Mouse (Mus musculus): ENCODE data around the gene Btd. TPM values are rescaled to one million over a fixed set of nuclear protein-coding genes. Genes with fewer than 3 reads are reported as not detected.
A peak's percentile ranks its signal among the peaks of the same experiment; 100 is the strongest.

Btd gene
- total RNA-seq, 2 experiments from 2014 or later: 9.3 to 12.3 TPM

DNA sequence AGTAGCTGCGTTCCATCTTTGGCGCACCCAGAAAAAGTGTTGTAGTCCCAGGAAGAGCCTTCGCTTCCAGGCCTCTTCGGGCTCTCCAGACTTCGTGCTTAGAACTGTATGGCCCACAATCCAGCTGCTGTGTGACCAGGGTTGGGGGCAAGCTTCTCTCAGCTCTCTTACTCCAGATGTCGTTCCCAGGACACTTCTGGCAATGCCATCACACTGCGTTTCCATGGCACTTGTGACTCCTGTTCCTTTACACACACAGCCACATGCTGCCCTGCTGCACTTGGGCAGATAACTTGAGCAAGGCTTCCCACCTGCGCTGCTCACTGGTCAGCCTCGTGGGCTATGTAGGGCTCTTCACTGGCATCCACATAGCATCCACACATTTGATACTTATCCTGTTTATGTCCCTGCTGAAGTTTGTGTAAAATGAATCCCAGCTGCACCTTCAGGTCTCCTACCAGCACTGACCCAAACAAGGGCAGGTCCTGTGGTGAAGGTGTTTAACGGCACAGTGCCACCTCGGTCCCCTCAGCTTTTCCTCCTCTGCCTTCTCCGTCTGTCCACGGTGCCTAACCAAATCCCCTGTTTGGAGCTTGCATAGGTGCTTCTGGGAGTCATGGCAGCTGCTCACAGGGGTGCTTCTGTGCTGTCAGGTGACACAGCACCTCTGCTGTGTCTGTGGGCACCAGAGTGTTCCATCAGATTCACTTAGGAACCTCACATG is 22.7 kb downstream of the Btd start:
- intact Hi-C loops (cut with DNase I): no loop called here
- DNase-seq: no peak

DNA sequence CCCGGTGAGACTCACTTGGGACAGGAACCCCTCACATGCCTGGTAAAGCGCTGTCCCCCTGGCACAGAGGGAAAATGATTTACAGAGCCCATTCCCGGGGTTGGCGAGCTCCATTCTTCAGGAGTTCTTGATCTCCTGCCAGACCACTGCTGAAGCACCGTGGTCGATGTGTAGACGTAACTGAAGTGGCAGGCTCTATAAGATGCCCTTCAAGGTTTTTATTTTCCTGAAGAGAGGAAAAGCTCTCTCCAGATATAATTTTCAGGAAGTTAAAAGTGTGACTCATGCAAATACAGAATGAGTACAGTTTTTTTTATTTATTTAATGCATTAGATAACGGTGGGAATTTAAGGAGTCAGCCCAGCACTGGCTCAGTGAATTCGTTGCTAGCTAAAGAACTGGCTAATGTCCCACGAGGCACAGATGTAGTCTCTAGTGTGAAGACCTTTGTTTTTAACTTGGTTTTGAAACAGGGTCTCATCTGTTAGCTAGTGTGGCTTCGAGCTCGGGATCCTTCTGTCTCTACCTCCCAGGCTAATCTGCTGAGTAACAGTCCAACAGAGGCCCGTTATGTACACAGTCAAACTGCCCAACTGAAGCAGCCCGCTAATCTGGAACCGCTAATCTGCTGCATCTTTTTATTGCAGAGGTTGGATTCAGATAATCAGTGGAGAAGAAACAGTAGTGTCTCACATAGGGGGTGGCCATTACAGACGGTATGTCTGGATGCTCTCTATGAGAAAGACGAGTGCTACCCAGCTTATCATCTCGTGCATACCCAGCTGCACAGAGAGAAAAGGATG is 23.5 kb downstream of the Btd start:
- intact Hi-C loops (cut with DNase I): no loop called here
- no peak for DNase-seq

DNA sequence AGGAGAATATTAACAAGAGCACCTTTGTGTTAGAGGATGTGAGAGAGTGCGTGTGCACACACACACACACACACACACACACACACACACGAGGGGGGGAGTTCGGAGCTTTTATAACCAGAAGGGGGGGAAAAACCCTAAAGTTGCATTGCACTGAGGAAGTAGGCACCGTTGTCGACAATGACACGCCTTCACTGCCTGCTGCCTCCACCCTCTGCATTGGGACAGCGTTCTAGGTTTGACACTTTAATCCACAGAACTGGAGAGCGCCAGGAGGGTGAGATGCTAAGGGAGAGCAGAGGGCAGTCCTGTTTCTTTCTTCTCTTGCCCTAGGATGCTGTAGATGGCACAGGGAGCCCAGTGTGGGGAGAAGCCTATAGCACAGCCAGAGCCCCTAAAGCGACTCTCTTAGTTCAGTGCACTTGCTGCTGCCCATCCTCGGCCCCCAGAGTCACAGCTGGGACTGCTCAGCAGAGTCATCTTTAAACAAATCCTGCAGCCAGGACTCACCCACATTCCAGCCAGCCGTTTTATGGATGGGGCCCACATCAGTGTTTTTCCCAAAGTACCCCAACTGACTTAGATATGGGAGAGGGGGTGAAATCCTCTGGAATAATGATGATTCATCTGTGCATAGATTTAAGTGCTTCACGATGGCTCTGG is 24.2 kb downstream of the Btd start:
- DNase-seq: no peak
- intact Hi-C loops (cut with DNase I): no loop called here

DNA sequence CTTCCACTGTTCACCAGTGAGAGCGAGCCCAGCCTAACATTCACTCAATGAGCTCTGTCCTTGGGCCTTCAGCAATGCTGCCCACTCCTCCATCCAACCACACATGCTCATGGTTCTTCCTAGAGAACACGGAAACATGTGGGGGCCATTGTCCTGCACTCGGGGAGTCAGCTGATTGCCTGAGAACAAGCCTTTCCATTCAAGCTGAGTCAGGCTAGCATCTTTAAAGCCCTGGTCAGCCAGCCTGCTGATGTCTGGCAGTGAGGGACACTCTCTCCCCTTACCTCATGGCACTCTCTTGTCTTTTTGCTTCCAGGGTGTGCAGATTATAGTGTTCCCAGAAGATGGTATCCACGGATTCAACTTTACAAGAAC is 24.7 kb downstream of the Btd start:
- DNase-seq: no peak
- intact Hi-C loops (cut with DNase I): no loop called here

DNA sequence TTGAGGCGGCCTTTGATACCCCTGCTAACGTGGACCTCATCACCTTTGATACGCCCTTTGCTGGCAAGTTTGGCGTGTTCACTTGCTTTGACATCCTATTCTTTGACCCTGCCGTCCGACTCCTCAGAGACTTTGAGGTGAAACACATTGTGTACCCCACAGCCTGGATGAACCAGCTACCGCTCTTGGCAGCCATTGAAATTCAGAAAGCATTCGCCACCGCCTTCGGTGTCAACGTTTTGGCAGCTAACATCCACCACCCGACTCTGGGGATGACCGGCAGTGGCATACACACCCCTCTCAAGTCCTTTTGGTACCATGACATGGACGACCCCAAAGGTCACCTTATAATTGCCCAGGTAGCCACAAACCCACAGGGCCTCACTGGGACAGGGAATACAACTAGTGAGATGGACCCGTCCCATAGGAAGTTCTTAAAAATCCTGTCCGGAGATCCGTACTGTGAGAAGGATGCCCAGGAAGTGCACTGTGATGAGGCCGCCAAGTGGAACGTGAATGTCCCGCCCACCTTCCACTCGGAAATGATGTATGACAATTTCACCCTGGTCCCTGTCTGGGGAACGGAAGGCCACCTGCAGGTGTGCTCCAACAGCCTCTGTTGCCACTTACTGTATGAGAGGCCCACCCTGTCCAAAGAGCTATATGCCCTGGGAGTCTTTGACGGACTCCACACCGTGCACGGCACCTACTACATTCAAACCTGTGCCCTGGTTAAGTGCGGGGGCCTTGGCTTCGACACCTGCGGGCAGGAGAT is 26.3 kb downstream of the Btd start:
- intact Hi-C loops (cut with DNase I): no loop called here
- no peak for DNase-seq

DNA sequence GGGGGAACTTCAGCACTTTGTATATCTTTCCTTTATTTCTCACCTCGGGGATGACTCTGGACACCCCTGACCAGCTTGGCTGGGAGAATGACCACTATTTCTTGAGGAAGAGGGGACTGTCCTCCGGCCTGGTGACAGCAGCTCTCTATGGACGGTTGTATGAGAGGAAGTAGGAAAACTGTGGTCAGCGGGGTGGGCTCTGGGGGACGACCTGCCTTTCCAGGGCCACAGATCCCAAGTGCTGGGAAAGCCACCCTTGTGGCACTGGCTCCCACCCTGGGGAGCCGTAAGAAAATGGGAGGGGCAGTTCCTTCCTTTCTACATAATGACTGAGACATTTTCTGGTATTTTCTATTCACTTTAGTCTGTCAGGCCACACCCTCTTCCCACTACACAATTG is 26.9 kb downstream of the Btd start:
- no peak for DNase-seq

DNA sequence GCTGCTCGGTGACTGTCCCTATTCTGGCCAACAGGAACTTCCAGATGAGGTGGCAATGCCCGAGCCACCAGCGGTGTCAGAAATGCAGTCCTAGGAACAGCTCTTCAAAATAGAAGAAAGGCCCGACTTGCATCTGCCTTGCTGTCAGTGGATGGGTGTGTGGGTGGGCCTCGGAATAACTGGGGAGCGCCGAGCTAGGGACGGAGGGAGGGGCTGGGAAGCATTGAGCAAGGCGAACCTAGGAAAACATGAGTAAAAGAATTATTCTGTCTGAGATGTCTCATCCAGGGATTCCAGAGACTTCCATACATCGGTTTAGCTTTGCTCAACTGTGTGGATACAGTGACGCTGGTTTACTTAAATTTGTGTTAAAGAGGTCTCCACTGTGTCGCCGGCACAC is 27.5 kb downstream of the Btd start:
- intact Hi-C loops (cut with DNase I): no loop called here
- DNase-seq: no peak

More for the DNA sequence above, 26.9 kb downstream of the Btd start:
- intact Hi-C loops (cut with DNase I): no loop called here

DNA sequence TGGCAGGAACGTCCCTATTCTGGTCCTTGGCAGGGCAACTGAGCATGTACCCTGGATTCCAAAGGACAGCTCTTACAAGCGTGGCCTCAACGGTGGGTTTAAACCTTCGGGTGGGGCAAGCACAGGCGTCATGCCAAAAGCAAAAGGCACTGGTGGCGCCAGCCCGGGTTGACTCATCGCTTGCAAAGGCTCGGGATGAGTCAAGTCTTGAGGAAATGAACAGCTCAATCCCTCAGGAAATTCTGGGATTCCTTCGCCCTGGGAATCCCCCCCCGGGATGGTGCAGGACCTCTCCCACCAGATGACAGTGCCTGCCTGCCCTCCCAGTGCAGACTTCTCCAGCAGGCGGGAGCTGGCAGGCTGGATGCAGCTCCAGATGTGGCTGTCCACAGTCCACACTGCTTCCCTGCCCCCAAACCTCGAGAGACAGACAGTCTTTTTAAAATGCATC is 28.4 kb downstream of the Btd start:
- peak; percentile 73 to 84 for DNase-seq
- intact Hi-C loops (cut with DNase I): no loop called here

DNA sequence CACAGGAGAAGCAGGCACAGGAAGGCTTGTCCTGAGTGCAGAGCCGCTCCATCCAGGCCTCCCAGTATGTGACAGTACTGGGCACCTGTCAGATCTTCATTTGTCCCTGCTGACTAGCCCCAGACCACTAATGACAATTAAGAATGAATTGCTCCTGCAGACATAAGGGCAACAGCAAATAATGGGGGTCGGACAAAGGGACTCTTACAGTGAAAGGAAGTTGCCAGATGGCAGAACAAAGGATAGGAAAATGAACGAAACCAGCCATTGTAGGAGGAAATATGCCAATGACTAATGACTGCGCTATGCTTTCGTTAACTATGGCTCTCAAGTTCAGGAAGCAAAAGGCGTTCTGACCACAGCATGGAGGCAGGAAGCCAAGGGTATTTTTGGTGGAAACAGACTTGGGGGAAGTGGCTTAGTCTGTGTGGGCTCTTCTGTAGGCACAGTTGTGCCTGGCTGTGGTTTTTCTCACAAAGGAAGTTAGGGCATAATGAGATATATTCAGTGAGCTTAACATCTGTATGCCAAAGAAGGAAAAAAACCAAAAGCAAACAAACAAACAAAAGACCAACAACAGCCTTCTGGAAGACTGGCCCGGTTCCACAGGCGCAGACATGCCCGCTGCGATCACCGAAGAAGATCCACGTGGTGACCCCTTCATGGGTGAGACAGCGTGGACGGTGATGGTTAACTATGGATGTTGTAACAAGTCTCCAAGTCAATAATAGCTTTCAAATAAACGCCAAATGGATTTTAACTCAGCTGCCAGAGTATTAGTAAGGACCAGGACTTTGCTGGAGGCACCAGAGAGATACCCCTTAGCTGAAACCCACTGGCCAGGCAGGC is 29.0 kb downstream of the Btd start:
- peak in 1 of 2 experiments; percentile 61 for DNase-seq
- intact Hi-C loops (cut with DNase I): no loop called here

DNA sequence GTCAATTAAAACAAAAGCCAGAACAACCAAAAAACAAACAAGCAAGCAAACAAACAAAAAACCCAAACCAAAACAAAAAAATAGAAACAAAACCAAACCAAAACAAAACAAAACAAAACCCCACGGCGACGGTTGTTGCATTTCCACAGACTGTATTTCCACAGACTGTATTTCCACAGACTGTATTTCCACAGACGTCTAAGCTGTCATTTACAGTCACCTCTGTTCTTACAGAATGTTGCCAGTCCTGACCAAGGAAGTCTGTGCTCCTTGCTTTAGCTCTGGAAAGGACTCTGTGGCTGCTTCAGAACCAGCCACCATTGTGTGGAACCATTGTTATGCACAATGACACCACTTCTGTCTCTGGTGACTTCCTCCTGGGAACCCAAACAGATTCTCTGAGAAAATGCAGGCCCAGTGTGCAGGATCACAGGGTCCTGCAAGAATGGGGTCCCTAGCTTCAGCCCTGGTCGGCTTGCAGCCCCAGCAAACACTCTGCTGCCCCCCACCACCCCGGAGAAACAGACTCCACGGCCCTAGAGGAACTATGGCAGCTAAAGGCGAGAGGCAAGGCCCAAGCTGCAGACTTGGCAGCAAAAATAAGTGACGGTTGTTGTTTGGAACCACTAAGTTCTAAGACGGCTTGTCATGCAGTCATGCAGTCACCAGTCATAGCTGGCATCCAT is 30.9 kb downstream of the Btd start:
- DNase-seq: no peak
- intact Hi-C loops (cut with DNase I): no loop called here

DNA sequence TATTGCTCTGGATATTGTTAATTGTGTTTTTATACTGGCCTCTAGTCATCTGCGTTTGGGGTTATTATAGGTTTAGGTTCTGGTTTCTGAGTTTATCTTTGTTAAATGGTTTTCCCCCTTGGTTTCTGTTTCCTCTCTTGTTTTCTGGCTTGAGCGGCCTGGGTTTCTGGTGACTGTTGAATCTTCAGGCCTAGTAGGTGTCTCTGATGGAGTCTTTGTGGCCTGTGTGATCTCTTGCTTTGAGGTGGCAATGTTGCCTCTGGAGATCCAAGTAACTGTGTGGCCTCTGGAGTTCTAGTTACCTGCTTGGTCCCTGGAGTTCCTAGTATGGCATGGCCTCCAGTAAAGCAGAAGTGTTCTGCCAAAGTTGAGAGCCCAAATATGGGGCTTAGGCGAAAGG is 39.8 kb downstream of the Btd start:
- intact Hi-C loops (cut with DNase I): no loop called here
- DNase-seq: no peak

DNA sequence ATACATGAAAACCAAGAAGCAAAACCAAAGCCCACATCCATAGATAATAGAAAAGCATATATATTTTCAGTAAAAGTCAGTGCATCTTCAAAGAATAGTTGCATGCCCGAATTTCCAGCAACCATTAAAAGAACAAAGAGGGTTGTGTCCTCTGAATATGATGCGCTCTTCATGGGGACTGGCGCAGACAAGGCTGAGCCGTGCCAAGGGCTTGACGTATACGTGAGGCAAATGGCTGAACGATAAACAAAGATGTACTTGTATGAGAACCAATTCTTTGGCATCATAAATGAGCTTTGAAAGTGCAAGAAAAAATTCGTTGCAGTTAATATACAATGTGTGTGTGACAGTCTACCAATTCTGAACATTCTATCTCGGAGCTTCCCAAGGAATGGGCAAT is 40.5 kb downstream of the Btd start:
- DNase-seq: no peak
- intact Hi-C loops (cut with DNase I): no loop called here

DNA sequence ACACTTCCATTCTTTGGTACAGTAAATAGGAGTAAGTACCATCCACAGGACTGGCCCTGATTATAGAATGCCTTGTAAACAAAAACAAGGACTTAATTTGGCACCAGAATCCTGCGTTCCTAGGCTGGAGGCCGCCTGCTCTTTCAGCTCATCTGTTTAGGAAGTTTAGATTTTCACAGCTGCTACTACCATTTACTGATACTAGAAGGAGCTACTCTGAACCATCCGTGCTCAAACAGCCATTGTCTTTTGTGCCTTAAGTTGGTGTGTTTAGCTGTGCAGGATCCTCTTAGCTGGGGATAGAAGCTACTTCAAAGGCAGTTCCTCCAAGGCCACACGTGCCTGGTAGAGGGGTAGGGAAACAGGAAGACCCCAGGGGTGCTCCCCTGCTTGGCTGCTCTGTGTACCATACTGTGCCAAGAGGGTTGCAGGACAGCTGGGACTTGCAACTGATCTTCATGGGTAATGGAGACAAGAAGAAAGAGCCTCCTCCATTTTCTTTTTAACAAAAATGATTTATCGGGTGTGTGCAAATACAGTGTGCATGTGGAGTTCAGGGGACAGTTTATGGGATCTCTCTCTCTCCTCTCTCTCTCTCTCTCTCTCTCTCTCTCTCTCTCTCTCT is 41.2 kb downstream of the Btd start:
- no peak for DNase-seq
- intact Hi-C loops (cut with DNase I): no loop called here

DNA sequence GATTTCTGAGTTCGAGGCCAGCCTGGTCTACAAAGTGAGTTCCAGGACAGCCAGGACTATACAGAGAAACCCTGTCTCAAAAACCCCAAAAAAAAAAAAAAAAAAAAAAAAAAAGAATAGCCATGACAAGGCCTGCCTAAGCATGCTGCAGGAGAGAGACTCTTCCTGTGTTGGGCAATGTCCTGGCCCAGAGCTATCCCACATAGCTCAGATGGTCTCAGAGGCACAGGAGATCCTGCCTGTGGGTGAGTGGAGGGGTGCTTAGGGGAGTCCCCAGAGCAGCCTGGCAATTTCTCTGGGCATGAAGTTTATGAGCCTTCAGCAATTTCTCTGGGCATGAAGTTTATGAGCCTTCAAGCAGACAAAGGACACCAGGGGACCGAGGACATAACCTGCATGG is 42.8 kb downstream of the Btd start:
- intact Hi-C loops (cut with DNase I): no loop called here
- no peak for DNase-seq

DNA sequence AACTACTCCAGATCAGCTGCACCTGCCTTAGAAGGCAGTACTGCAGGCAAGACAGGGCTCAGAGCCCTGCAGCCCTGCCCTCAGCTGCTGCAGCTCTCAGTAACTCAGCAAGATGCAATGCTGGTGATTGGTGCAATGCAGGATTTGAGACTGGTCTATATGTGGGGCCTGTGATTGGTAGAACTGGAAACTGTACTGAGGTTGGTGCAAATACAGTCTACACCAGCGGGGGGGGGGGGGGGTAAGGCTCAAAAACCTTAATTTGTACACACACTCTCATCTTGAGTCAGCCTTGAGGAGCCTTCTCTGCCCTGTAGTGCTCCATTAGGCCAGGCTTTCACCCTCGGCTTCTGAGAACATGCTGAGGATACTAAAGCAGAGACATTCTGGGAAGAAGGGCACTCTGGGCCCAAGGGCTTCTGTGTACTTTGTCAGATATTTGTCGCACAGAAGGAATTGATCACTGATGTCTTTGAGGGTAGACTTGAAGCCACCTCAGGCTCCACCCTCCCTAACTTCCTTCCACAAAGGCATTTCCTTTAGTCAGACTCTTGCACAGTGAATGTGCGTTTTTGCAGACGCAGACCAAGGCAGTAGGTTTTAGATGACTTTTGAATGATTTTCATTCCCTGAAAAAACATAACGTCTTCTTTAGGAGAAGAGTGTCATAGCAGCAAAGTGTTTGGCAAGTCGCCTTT is 43.7 kb downstream of the Btd start:
- intact Hi-C loops (cut with DNase I): no loop called here
- no peak for DNase-seq

DNA sequence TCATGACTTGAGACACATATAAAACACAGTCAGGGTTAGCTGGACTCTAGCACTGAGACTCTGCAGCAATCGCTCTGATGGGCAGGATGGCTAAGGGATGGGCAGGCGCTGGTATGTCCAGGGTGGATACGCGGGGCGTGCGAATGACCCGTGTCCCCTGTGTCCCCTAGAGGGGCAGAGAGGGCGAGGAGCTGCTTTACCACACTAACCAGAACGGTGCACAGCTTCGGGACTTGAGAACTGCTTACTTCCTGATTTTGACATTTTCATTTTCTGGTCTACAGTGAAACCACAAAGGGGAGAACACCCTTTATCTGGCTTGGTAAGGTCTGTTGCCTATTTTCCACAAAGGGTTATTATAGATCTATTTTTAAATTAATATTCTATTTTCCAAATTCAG is 44.9 kb downstream of the Btd start:
- intact Hi-C loops (cut with DNase I): no loop called here

DNA sequence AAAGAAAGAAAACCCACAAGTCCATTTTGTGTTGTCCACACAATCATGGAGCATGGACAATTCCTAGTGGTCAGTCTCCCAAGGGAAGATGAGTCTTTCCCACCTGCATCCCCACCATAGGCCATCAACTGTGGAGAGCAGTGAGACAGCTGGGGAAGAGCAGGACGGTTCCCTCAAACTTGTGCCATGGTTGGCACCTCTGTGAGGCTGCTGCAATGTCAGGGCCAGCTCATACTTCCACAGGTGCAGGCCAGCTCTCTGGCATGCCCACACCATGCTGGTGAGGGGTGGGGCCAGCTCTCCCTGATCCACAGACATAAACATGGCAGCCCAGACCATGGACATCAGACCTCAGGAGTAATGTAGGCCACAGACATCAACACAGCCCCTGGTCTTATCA is 45.4 kb downstream of the Btd start:
- no peak for DNase-seq
- intact Hi-C loops (cut with DNase I): no loop called here

More for the DNA sequence above, 44.9 kb downstream of the Btd start:
- no peak for DNase-seq

DNA sequence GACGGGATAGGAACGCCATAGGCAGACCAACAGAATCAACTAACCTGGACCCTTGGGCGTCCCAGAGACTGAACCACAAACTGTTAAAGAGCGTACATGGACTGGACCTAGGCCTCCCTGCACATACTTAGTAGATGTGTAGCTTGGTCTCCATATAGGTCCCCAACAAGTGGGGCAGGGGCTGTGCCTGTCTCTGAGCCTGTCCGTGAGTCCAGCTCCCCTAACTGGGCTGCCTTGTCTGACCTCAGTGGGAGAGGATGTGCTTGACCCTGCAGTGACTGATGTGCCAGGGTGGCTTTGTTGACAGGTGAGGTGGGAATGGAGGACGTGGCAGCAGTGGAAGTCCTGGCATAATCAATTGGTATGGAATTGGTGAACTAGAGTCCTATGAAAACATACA is 51.7 kb downstream of the Btd start:
- no peak for DNase-seq
- intact Hi-C loops (cut with DNase I): no loop called here
